Mouse (Mus musculus): ENCODE measurements around the gene Lsamp.

DNA sequence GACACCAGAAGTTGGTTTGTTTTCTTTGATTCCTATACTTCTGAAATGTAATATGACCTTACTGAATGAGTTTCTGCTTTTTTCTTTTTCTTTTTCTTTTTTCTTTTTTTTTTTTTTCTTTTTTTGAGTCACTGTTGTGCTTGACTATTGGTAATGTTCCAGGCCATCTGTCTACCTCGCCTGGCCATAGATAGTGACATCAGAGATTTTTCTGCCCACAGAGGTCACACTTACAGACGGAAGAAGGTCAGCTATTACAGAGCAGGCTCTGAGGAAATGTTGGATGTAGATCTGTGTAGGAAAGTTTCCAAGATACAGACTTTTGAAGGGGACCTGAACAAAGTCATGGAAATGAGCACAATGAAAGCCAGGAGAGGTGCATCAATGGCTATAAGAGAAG lies 76.3 kb downstream of the Lsamp start:
- TF ChIP-seq CTCF (IDR thresholded peaks at IDR 0.05; ENCODE audit: low read depth, low read length) (no peak), POLR2A (IDR thresholded peaks at IDR 0.05; ENCODE audit: insufficient read depth, low read length) (no peak)
